Mouse (Mus musculus) midbrain, embryonic 16.5 days (tissue): ENCODE results near the gene Fam198b. TPM values are rescaled to one million over a fixed set of nuclear protein-coding genes. Genes with fewer than 3 reads are reported as not detected.

Experiments used
- ATAC-seq: fragments of 200-750 bp; cut with Nextera tagmentation; 2 replicates; pipeline ENCODE4 v1.8.0; 2017; ENCODE audit warnings: moderate TSS enrichment
- H3K27ac ChIP-seq: fragments of 300-500 bp; sonication (generic); 2 replicates; pipeline ENCODE4 v1.5.1; 2014; ENCODE audit warnings: mild to moderate bottlenecking, low read length, mixed read lengths
- H3K27me3 ChIP-seq: fragments of 300-500 bp; sonication (generic); 2 replicates; pipeline ENCODE4 v1.6.1; 2014; ENCODE audit warnings: low read depth, low read length, mixed read lengths; ENCODE audit not compliant: control insufficient read depth, insufficient read depth
- H3K36me3 ChIP-seq: fragments of 300-500 bp; sonication (generic); 2 replicates; pipeline ENCODE4 v1.6.1; 2014; ENCODE audit warnings: mild to moderate bottlenecking, low read length, moderate library complexity, mixed read lengths; ENCODE audit not compliant: control insufficient read depth, insufficient read depth
- H3K4me1 ChIP-seq: fragments of 300-500 bp; sonication (generic); 2 replicates; pipeline ENCODE4 v1.6.1; 2014; ENCODE audit warnings: mild to moderate bottlenecking, low read length, mixed read lengths; ENCODE audit not compliant: control insufficient read depth, insufficient read depth
- H3K4me2 ChIP-seq: fragments of 300-500 bp; sonication (generic); 2 replicates; pipeline ENCODE4 v1.6.1; 2014; ENCODE audit warnings: mild to moderate bottlenecking, low read length, mixed read lengths
- H3K4me3 ChIP-seq: fragments of 300-500 bp; sonication (generic); 2 replicates; pipeline ENCODE4 v1.5.1; 2014; ENCODE audit warnings: low read depth, mild to moderate bottlenecking, low read length, moderate library complexity, mixed read lengths
- H3K9ac ChIP-seq: fragments of 300-500 bp; sonication (generic); 2 replicates; pipeline ENCODE4 v1.6.1; 2014; ENCODE audit warnings: low read depth, low read length, mixed read lengths
- H3K9me3 ChIP-seq: fragments of 300-500 bp; sonication (generic); replicated peaks from 2 replicates; pipeline ENCODE4 v1.6.1; 2014; ENCODE audit warnings: mild to moderate bottlenecking, low read length, mixed read lengths; ENCODE audit not compliant: control insufficient read depth, poor library complexity, severe bottlenecking
- WGBS: fragments of 180-500 bp; shearing (Covaris S2); extraction: QIAGEN DNeasy Blood & Tissue Kit; methylation state at CpG from one replicate; pipeline ENCODE4 v1.1.7; 2014; 5-methylcytosine and 5-hydroxymethylcytosine counted together
- polyA plus RNA-seq: library from polyadenylated mRNA; unstranded; fragments of >200 nt; fragmentation: Nextera tagmentation; extraction: Ambion mirVana; gene quantifications from 2 replicates; pipeline ENCODE4 v1.2.1, GENCODE M21; 2015

Gene Fam198b
- polyA plus RNA-seq, 1 experiment from 2014 or later = 0.59 TPM

GRCm38 (mm10) chr3:79887161-79887855 lies 3.0 kb downstream of the Fam198b start:
- H3K4me1 ChIP-seq = peaks cover 4% of the 10 kb centered on the region
- H3K9me3 ChIP-seq = no peaks in the 10 kb centered on the region
- H3K27ac ChIP-seq = peak overlapping the region; percentile 44
- no peaks in the 10 kb centered on the region for H3K27me3 ChIP-seq
- H3K4me2 ChIP-seq = peak overlapping the region; percentile 8; the same call in 1 of the 2 replicates
- ATAC-seq = peak; percentile 86
- H3K4me3 ChIP-seq = no peak overlapping the region
- 50% methylated on average over 8 of the region's 8 CpGs for WGBS
- H3K9ac ChIP-seq = no peak overlapping the region
- H3K36me3 ChIP-seq = no peaks in the 10 kb centered on the region

- no peaks in the 10 kb centered on the region for H3K36me3 ChIP-seq
- H3K4me3 ChIP-seq = no peak overlapping the region
- H3K27ac ChIP-seq = no peak overlapping the region
- H3K9me3 ChIP-seq = no peaks in the 10 kb centered on the region
- no peak overlapping the region for H3K9ac ChIP-seq
- no peaks in the 10 kb centered on the region for H3K27me3 ChIP-seq
- ATAC-seq = no peak
- no peak overlapping the region for H3K4me2 ChIP-seq
- WGBS = 98% methylated on average over 2 of the region's 2 CpGs
- peaks cover 4% of the 10 kb centered on the region for H3K4me1 ChIP-seq
These were observed 3.6 kb downstream of the Fam198b start for GRCm38 (mm10) chr3:79887966-79888365.

GRCm38 (mm10) chr3:79897534-79898370 lies 13.4 kb downstream of the Fam198b start:
- peak; percentile 36; the same call in 1 of the 2 replicates for ATAC-seq
- Histone ChIP-seq H3K9me3 (no peaks in the 10 kb centered on the region), H3K4me2 (no peak overlapping the region), H3K4me3 (no peak overlapping the region), H3K27me3 (no peaks in the 10 kb centered on the region), H3K27ac (no peak overlapping the region), H3K36me3 (no peaks in the 10 kb centered on the region), H3K9ac (no peak overlapping the region), H3K4me1 (0 out of 2 replicates have a peak, but pooled peaks cover 2% of the 10 kb centered on the region)
- 63% methylated on average over 13 of the region's 13 CpGs for WGBS

DNA sequence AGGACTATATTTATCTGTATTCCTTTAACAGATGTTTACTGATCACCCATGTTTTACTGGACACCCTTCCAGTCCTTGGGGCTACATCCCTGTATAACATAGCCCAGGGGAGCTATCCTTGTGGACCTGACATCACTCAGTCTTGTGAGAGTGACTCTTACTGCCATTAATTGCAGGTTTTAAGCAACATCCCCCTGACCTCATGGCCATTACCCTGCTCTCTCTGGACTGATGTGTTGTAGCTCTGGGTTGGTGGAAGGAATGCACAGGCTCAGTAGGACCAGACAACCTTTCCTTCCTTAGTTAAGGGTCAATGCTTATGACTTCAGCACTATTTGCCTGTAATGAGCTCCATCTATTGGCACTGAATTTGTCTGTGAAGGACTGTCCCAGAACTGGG lies 14.2 kb downstream of the Fam198b start:
- Histone ChIP-seq H3K4me3 (no peak overlapping the region), H3K27me3 (no peaks in the 10 kb centered on the region), H3K36me3 (no peaks in the 10 kb centered on the region), H3K4me2 (no peak overlapping the region), H3K9me3 (no peaks in the 10 kb centered on the region), H3K4me1 (peaks cover 3% of the 10 kb centered on the region; the same call in 1 of the 2 replicates), H3K27ac (no peak overlapping the region), H3K9ac (no peak overlapping the region)
- no peak for ATAC-seq

- 79% methylated on average over 9 of the region's 9 CpGs for WGBS
- ATAC-seq = no peak
- H3K4me2 ChIP-seq = no peak overlapping the region
These were observed 15.6 kb downstream of the Fam198b start for GRCm38 (mm10) chr3:79899906-79900305.

GRCm38 (mm10) chr3:79900502-79900901 lies 16.2 kb downstream of the Fam198b start:
- Histone ChIP-seq H3K4me3 (no peak overlapping the region), H3K4me1 (peaks cover 8% of the 10 kb centered on the region; the same call in 1 of the 2 replicates), H3K27ac (no peak overlapping the region), H3K4me2 (no peak overlapping the region), H3K9me3 (no peaks in the 10 kb centered on the region), H3K9ac (no peak overlapping the region), H3K27me3 (no peaks in the 10 kb centered on the region), H3K36me3 (no peaks in the 10 kb centered on the region)
- no peak for ATAC-seq
- WGBS = 89% methylated on average over 2 of the region's 2 CpGs

More at GRCm38 (mm10) chr3:79899906-79900305, 15.6 kb downstream of the Fam198b start:
- Histone ChIP-seq H3K9ac (no peak overlapping the region), H3K36me3 (no peaks in the 10 kb centered on the region), H3K4me1 (peaks cover 8% of the 10 kb centered on the region; the same call in 1 of the 2 replicates), H3K27ac (no peak overlapping the region), H3K9me3 (no peaks in the 10 kb centered on the region), H3K27me3 (no peaks in the 10 kb centered on the region), H3K4me3 (no peak overlapping the region)

- no peak overlapping the region for H3K27ac ChIP-seq
- H3K4me1 ChIP-seq = peaks cover 8% of the 10 kb centered on the region; the same call in 1 of the 2 replicates
- no peaks in the 10 kb centered on the region for H3K9me3 ChIP-seq
- H3K27me3 ChIP-seq = no peaks in the 10 kb centered on the region
- WGBS = 92% methylated on average over 6 of the region's 6 CpGs
- no peak overlapping the region for H3K4me3 ChIP-seq
- no peaks in the 10 kb centered on the region for H3K36me3 ChIP-seq
- ATAC-seq = no peak
- H3K9ac ChIP-seq = no peak overlapping the region
- no peak overlapping the region for H3K4me2 ChIP-seq
These were observed 17.0 kb downstream of the Fam198b start for GRCm38 (mm10) chr3:79901321-79901720.

DNA sequence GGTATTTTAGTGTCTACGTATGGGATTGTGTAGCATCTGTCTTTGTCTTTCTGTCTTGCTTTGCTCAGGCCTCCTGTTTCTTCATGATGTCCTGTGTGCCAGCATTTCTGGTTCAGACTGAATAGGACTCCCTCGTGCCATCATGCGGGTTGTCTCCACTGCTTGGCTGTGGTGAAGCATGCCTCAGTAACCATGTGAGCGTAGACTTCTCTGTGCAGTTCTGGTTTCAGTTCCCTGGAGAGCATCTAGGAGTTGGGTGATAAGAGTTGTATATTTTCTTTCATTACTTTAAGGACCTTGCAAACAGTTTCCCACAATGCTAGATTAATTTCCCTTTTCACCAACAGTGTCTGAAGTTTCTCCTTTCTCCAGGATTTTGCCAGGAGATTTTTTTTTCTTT lies 17.4 kb downstream of the Fam198b start:
- Histone ChIP-seq H3K36me3 (no peaks in the 10 kb centered on the region), H3K4me2 (no peak overlapping the region), H3K27me3 (no peaks in the 10 kb centered on the region), H3K4me1 (peaks cover 8% of the 10 kb centered on the region; the same call in 1 of the 2 replicates), H3K27ac (no peak overlapping the region), H3K4me3 (no peak overlapping the region), H3K9ac (no peak overlapping the region), H3K9me3 (no peaks in the 10 kb centered on the region)
- no peak for ATAC-seq
- WGBS = 97% methylated on average over 4 of the region's 4 CpGs

DNA sequence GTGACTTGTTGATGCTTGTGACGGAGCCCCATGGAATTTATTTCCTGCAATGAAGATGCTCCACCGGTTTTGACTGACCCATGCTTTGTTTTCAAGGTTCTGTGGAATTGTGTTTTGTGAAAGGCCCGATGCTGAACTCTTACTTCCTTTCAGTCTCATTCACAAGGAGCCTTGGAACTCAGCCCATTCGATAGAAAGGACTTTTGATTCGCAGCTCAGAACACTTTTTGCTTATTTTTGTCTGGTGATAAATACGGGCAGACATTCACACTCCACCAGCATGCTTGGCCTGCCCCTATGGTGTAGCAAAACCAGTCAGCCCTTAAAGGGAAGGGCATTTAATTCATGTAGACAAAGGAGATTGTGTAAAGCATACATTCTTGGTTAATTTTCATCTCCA lies 19.5 kb downstream of the Fam198b start:
- H3K9me3 ChIP-seq = no peaks in the 10 kb centered on the region
- peak overlapping the region; percentile 53; the same call in 1 of the 2 replicates for H3K27ac ChIP-seq
- H3K9ac ChIP-seq = no peak overlapping the region
- no peak overlapping the region for H3K4me3 ChIP-seq
- ATAC-seq = no peak; the same call in 1 of the 2 replicates
- H3K36me3 ChIP-seq = no peaks in the 10 kb centered on the region
- H3K27me3 ChIP-seq = no peaks in the 10 kb centered on the region
- H3K4me2 ChIP-seq = no peak overlapping the region
- H3K4me1 ChIP-seq = peaks cover 6% of the 10 kb centered on the region; the same call in 1 of the 2 replicates
- WGBS = 29% methylated on average over 6 of the region's 6 CpGs
